Mouse (Mus musculus) neural tube, embryonic 12.5 days (tissue): ENCODE results near the gene Edem3. TPM values are rescaled to one million over a fixed set of nuclear protein-coding genes. Genes with fewer than 3 reads are reported as not detected.

ENCODE experiments used
- ATAC-seq: fragments of 200-750 bp; cut with Nextera tagmentation; 2 replicates; pipeline ENCODE4 v1.8.0; 2017; ENCODE audit warnings: low read depth, mild to moderate bottlenecking, moderate TSS enrichment, moderate library complexity; ENCODE audit not compliant: low FRiP score
- H3K27ac ChIP-seq: fragments of 300-500 bp; sonication (generic); 2 replicates; pipeline ENCODE4 v1.5.1; 2016
- H3K27me3 ChIP-seq: fragments of 300-500 bp; sonication (generic); replicated peaks from 2 replicates; pipeline ENCODE4 v1.6.1; 2016; ENCODE audit warnings: mild to moderate bottlenecking
- H3K36me3 ChIP-seq: fragments of 300-500 bp; sonication (generic); 2 replicates; pipeline ENCODE4 v1.6.1; 2016; ENCODE audit warnings: mild to moderate bottlenecking
- H3K4me1 ChIP-seq: fragments of 300-500 bp; sonication (generic); 2 replicates; pipeline ENCODE4 v1.6.1; 2016
- H3K4me2 ChIP-seq: fragments of 300-500 bp; sonication (generic); replicated peaks from 2 replicates; pipeline ENCODE4 v1.6.1; 2016; ENCODE audit warnings: mild to moderate bottlenecking
- H3K4me3 ChIP-seq: fragments of 300-500 bp; sonication (generic); 2 replicates; pipeline ENCODE4 v1.5.1; 2016
- H3K9ac ChIP-seq: fragments of 300-500 bp; sonication (generic); 2 replicates; pipeline ENCODE4 v1.6.1; 2016; ENCODE audit warnings: mild to moderate bottlenecking
- H3K9me3 ChIP-seq: fragments of 300-500 bp; sonication (generic); 2 replicates; pipeline ENCODE4 v1.6.1; 2016; ENCODE audit warnings: mild to moderate bottlenecking
- WGBS: fragments of 180-500 bp; shearing (Covaris S2); methylation state at CpG from one replicate; pipeline ENCODE4 v1.1.7; 2016; 5-methylcytosine and 5-hydroxymethylcytosine counted together
- polyA plus RNA-seq: library from polyadenylated mRNA; unstranded; fragments of >200 nt; fragmentation: Nextera tagmentation; extraction: Ambion mirVana; gene quantifications from 2 replicates; pipeline ENCODE4 v1.2.1, GENCODE M21; 2016

The Edem3 gene
- 22.1 and 26.2 TPM in 2 replicates for polyA plus RNA-seq

DNA sequence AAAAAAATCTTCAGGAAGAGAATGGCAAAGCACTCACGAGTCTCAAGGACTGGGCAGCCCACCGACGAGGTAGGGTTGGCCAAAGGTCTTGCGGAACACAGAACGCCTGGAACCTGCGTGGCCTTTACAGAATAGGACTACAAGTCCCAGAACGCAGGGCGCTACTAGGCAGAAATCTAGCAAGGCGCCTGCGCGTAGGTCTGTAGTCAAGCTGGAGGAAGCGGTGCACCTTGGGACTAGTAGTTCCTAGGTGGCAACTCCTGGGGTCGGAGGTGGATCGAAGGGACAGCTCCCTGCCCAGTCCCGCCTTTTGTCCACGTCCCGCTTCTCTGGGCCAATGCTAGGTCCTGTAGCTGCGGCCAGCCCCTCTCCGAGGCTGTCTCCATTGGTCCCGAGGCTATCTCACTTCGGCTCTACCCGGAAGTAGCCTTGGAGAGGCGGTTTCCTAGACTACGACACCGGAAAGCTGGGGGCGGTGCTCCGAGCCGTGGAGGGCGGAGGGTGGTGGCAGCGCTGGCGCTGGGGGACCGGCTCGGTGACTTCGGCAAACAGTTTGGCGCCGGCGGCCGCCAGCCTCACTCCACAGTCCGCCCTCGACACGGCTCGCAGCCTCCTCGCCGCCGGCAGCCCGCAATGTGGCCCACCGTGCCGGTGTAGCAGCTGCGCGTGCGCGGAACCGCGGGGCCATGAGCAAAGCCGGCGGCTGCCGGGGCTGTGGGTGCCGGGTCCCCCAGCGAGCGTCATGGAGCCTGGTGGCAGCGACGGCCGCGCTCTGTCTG is at the start of gene Edem3:
Edem3 (plus strand) TSS at position 491 of the 779 bp plus-strand sequence.
- ATAC-seq, result peak; percentile 99
- peak within 1 kb of the TSS; percentile 70 for H3K27ac ChIP-seq
- H3K36me3 ChIP-seq, result no peaks in the 10 kb centered on the region
- no peaks in the 10 kb centered on the region for H3K9me3 ChIP-seq
- under 1% methylated on average over 64 of the region's 64 CpGs for WGBS
- H3K4me1 ChIP-seq, result peaks cover 15% of the 10 kb centered on the region
- no peaks in the 10 kb centered on the region for H3K27me3 ChIP-seq
- peak within 1 kb of the TSS; percentile 82 for H3K4me3 ChIP-seq
- H3K4me2 ChIP-seq, result peak within 1 kb of the TSS; percentile 95
- peak within 1 kb of the TSS; percentile 77 for H3K9ac ChIP-seq

DNA sequence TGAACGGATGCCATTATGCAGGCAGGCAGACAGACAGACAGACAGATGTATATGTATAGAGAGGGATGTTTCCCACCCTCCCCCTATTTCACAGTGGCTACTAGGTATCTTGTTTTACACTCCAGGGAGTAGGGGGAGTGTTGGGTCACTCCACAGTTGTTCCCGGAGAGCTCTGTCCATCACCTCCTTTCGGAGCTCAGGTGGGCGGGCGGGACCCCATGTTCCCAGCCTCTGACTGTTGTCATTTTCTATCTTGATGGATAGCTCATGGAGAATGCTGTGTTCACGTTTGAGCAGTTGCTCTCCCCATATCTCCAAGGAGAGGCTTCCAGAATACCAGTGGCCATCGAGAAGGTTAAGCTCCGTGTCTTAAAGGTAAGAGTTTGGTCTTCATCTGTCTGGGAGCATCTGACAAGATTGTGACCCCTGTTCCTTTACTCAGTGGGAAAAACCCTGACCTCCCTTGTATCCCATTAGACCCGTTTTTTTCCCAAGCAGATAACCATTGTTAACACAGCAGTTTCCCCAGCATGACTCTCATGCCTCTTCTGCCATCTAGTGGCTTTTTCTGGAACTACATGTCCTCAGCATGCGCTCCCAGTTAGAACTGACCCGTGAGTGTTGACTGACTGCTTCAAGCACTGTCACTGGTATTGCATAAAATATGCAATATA is 49.3 kb upstream of the Edem3 start:
- no peak overlapping the region for H3K9ac ChIP-seq
- no peak overlapping the region for H3K4me2 ChIP-seq
- no peaks in the 10 kb centered on the region for H3K27me3 ChIP-seq
- ATAC-seq, result peak; percentile 68
- H3K9me3 ChIP-seq, result no peaks in the 10 kb centered on the region
- H3K27ac ChIP-seq, result no peak overlapping the region
- 34% methylated on average over 11 of the region's 11 CpGs for WGBS
- no peaks in the 10 kb centered on the region for H3K36me3 ChIP-seq
- H3K4me3 ChIP-seq, result no peak overlapping the region
- H3K4me1 ChIP-seq, result no peaks in the 10 kb centered on the region; the same call in 1 of the 2 replicates

DNA sequence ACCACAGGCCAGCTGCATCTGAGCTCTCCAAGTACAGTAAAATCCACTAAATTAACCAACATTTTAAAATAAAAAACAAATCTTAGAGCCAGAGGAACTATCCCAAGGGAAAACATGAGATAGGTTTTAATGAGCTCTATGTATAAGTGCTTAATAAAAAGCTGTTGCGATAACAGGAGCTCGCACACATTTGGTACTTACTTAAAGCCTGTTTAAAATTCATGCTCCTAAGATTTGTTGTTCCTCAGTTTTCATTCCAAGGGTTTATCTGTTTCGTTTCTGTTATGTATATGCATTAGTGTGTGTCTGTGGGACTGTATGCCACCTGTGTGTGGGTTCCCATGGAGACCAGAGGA is 48.8 kb upstream of the Edem3 start:
- Histone ChIP-seq H3K9me3 (no peaks in the 10 kb centered on the region), H3K9ac (no peak overlapping the region), H3K4me2 (no peak overlapping the region), H3K4me3 (no peak overlapping the region), H3K27me3 (no peaks in the 10 kb centered on the region), H3K36me3 (no peaks in the 10 kb centered on the region), H3K4me1 (no peaks in the 10 kb centered on the region; the same call in 1 of the 2 replicates), H3K27ac (no peak overlapping the region)
- 73% methylated on average over 3 of the region's 3 CpGs for WGBS
- ATAC-seq, result no peak

DNA sequence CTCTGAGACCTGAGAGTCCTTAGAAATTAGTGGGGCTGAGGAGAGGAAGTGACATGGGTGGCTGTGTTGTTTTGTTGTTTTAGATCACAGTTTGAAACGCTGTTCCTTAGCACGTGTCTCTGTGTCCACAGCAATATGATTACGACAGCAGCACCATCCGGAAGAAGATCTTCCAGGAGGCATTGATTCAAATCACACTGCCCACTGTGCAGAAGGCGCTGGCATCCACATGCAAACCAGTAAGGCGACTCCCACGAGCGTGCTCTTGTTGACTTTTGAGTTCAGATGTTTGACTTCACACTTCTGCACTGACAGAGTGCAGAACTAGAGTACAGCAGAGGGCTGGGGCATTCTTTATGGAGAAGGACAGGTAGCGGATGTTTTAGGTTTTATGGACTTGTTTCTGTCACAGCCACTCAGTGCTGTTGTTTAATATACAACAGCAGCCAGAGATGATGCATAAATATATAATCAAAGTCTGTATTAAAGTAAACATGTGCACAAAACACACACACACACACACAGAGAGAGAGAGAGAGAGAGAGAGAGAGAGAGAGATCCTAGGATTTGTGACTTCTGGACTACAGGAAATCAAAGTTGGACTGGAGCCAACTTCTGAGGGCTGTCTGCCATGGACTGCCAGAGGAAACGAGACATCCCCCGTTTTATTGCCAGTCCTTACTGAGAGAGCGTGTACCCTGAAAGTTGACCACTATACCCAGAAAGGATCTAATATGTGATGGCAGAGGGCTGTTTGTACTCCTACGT is 46.0 kb upstream of the Edem3 start:
- no peaks in the 10 kb centered on the region for H3K27me3 ChIP-seq
- 67% methylated on average over 13 of the region's 13 CpGs for WGBS
- no peak overlapping the region for H3K27ac ChIP-seq
- H3K4me3 ChIP-seq, result no peak overlapping the region
- H3K4me1 ChIP-seq, result no peaks in the 10 kb centered on the region; the same call in 1 of the 2 replicates
- no peak for ATAC-seq
- H3K4me2 ChIP-seq, result no peak overlapping the region
- H3K36me3 ChIP-seq, result no peaks in the 10 kb centered on the region
- no peak overlapping the region for H3K9ac ChIP-seq
- no peaks in the 10 kb centered on the region for H3K9me3 ChIP-seq

DNA sequence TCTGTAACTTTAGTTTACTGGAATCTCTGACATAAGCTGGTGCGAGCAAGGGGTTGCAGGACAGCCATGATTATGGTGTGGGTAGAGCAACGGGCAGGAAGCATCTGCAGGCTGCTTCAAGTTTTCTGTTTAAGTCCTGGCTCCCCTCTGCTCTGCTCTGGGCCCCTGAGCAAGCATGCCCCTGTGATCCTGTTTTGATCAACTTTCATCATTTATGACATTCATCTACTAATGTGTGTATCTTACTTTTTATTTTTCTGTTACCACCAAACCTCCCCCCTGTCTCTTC is 45.5 kb upstream of the Edem3 start:
- Histone ChIP-seq H3K4me1 (no peaks in the 10 kb centered on the region; the same call in 1 of the 2 replicates), H3K9ac (no peak overlapping the region), H3K4me2 (no peak overlapping the region), H3K27me3 (no peaks in the 10 kb centered on the region), H3K9me3 (no peaks in the 10 kb centered on the region), H3K4me3 (no peak overlapping the region), H3K36me3 (no peaks in the 10 kb centered on the region), H3K27ac (no peak overlapping the region)
- no peak for ATAC-seq
- 79% methylated on average over 2 of the region's 2 CpGs for WGBS

DNA sequence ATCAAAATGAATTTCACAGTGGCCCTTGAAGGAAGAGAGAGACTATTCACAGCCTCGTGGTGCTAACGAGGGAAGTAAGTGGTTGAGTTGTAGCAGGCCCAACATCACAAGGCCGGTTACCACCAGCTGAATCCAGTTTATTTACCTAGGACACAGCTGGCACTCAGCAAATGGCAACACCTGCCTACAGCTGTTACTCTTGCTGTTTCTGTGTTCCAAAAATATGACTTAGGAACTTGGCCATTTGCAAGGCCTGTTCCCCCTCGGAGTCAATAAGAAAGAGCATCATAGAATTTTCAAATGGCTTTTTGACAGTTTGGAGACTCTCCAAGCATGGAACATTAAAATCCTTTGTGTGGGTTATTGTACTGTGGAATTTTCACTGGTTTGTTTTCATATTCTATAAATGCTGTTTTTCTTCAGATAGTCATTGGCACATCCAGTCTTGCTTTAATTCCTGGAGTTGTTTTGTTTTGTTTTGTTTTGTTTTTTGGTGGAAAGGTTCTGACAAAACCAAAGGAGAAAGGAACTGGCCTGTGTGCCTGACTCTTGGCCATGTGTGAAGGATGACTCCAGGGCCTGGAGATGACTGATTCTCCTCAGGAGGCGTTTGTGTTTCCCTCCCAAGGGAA is 44.6 kb upstream of the Edem3 start:
- no peak overlapping the region for H3K4me2 ChIP-seq
- no peaks in the 10 kb centered on the region for H3K9me3 ChIP-seq
- H3K36me3 ChIP-seq, result no peaks in the 10 kb centered on the region
- ATAC-seq, result no peak
- H3K27me3 ChIP-seq, result no peaks in the 10 kb centered on the region
- no peaks in the 10 kb centered on the region; the same call in 1 of the 2 replicates for H3K4me1 ChIP-seq
- WGBS, result 76% methylated on average over 5 of the region's 5 CpGs
- H3K27ac ChIP-seq, result no peak overlapping the region
- H3K9ac ChIP-seq, result no peak overlapping the region
- H3K4me3 ChIP-seq, result no peak overlapping the region

DNA sequence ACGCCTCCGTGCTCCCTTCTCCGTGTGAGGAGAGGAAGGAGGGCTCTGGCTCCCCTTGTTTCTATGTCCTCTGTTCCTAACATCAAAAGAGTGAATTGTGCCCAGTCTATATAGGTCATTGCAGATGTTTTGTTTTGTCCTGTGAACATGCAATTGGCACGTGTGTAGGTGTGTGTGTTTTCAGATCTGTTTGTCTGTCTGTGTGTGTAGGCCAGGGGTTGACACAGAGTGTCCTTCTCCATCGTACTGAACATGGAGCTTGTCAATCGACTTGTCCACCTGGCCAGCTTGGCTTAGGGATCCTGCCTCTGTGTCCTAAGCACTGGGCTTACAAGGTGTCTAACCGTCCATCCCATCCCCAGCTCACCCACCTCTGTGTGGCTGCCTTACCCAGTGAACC is 44.1 kb upstream of the Edem3 start:
- H3K36me3 ChIP-seq, result no peaks in the 10 kb centered on the region
- no peak overlapping the region for H3K9ac ChIP-seq
- H3K4me2 ChIP-seq, result no peak overlapping the region
- no peaks in the 10 kb centered on the region for H3K9me3 ChIP-seq
- H3K27ac ChIP-seq, result no peak overlapping the region
- no peak overlapping the region for H3K4me3 ChIP-seq
- ATAC-seq, result no peak
- no peaks in the 10 kb centered on the region for H3K27me3 ChIP-seq
- 80% methylated on average over 7 of the region's 7 CpGs for WGBS
- no peaks in the 10 kb centered on the region; the same call in 1 of the 2 replicates for H3K4me1 ChIP-seq

DNA sequence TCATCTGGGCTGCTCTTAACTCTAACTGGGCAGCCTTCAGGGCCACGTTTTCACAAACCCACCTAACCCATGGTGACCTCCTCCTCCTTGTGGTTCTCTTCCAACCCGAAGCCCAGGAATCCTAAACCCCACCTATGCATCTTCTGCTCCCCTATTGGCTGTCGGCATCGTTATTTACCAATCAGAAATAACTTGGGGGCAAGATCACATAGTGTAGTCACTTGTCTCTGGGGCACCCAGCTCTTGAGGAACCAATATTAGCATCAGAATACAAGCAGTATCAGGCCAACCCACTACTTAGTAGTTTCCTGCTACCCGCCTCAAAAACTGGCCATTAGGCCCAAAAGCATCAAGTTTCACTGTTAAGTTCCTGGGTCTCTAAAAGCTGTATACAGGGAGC is 42.5 kb upstream of the Edem3 start:
- Histone ChIP-seq H3K4me3 (no peak overlapping the region), H3K36me3 (no peaks in the 10 kb centered on the region), H3K27me3 (no peaks in the 10 kb centered on the region), H3K27ac (no peak overlapping the region), H3K4me1 (no peaks in the 10 kb centered on the region; the same call in 1 of the 2 replicates), H3K9me3 (no peaks in the 10 kb centered on the region), H3K4me2 (no peak overlapping the region), H3K9ac (no peak overlapping the region)
- 40% methylated on average over 5 of the region's 5 CpGs for WGBS
- no peak for ATAC-seq

DNA sequence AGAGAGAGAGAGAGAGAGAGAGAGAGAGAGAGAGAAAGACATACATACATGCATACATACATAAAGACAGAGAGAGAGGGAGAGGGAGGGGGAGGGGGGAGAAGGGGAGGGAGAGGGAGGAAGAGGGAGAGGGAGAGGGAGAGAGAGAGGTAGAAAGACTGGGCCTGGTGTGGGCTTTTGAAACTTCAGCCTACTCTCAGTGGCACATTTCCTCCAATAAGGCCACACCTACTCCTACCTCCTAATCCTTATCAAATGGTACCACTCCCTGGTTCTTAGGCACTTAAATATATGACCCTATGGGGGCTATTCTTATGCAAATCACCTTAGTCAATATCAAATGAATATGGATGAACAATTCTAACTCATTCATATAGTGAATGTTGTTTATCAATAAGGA is 41.5 kb upstream of the Edem3 start:
- Histone ChIP-seq H3K9me3 (no peaks in the 10 kb centered on the region), H3K9ac (no peak overlapping the region), H3K36me3 (no peaks in the 10 kb centered on the region), H3K4me2 (no peak overlapping the region), H3K4me3 (no peak overlapping the region), H3K4me1 (no peaks in the 10 kb centered on the region; the same call in 1 of the 2 replicates), H3K27ac (no peak overlapping the region), H3K27me3 (no peaks in the 10 kb centered on the region)
- no peak for ATAC-seq

DNA sequence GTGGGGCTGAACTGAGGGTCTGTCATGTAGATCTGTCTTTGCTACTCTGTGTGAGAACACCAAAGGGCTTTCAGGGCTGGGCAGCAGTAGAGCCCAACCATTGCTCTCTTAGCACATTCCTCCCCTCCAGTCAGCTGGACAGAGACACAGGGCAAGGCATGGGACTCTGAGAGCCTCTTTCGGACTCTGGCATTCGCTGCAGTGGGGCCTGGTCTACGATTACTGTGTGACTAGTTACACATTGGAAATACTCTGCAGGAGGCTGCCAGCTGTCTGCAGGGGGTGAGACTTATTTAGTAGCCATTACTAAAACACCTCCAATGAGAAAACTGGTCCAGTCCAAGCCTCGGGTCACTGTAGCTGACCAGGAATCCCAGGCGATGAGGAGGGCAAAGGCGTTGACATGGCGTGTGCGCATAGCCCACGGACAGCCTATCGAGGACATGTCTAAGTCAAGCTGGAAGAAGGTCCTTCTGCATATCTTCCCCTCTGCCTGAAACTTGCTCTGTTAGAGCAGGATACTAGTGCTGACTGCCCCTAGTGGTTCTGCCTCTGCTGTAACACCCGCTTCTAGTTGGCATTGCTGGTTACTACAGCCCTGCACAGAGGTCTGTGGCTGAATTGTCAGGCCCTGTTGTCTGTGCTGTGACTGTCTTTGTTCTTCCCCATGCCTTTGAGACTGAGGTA is 39.0 kb upstream of the Edem3 start:
- no peak for ATAC-seq
- H3K4me2 ChIP-seq, result no peak overlapping the region
- no peaks in the 10 kb centered on the region for H3K9me3 ChIP-seq
- 74% methylated on average over 11 of the region's 11 CpGs for WGBS
- H3K36me3 ChIP-seq, result no peaks in the 10 kb centered on the region
- H3K4me3 ChIP-seq, result no peak overlapping the region
- no peak overlapping the region for H3K27ac ChIP-seq
- no peak overlapping the region for H3K9ac ChIP-seq
- no peaks in the 10 kb centered on the region for H3K4me1 ChIP-seq
- H3K27me3 ChIP-seq, result no peaks in the 10 kb centered on the region

DNA sequence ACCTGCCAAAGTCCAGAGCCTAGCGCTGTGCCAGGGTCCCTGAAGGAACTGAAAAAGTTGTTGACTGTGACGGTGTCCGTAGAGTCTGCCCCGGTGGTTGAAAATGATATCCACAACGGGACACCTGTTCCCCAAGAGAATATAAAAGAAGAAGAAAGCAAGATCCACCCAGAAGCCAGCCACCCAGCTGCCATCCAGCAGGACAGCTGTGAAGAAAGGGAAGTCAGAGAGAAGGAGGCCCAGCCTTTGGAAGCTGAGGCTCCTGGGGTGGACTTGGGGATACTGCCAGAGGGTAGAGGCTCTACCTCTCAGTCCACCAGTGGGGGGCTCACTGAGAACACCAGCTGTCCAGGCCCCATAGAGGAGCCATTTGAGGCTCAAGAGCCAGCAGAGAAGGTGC is 37.5 kb upstream of the Edem3 start:
- 96% methylated on average over 5 of the region's 5 CpGs for WGBS

More for the DNA sequence above, 37.5 kb upstream of the Edem3 start:
- Histone ChIP-seq H3K36me3 (no peaks in the 10 kb centered on the region), H3K27me3 (no peaks in the 10 kb centered on the region), H3K4me3 (no peak overlapping the region), H3K9ac (no peak overlapping the region), H3K27ac (no peak overlapping the region), H3K9me3 (no peaks in the 10 kb centered on the region), H3K4me1 (no peaks in the 10 kb centered on the region), H3K4me2 (no peak overlapping the region)
- no peak for ATAC-seq
